Mouse (Mus musculus): ENCODE data around the gene Slc44a1.

Slc44a1 gene

DNA sequence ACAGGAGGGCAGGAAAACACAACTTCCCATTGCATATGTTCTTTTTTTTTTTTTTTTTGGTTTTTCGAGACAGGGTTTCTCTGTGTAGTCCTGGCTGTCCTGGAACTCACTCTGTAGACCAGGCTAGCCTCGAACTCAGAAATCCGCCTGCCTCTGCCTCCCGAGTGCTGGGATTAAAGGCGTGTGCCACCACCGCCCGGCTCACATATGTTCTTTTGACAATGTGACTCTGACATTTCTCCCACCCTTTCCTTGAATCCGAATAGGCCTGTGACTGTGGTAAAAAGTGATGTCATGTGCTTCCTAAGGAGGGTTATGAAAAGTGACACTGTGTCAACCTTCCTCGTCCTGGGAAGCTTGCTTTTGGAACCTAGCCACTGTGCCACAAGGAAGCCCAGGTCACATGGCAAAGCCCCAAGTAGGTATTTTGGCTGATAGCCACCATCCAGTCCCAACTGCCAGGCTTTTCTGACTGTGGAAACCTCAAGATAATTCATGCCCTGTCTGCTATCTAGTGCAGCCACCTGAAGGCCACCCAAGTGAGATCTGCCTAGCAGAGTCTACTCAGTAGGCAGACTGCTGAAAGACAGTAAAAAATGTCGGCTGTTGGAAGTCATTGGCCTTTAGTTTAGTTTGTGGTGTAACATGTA is 8.5 kb upstream of the Slc44a1 start:
- peak; percentile 63 to 74 for DNase-seq

DNA sequence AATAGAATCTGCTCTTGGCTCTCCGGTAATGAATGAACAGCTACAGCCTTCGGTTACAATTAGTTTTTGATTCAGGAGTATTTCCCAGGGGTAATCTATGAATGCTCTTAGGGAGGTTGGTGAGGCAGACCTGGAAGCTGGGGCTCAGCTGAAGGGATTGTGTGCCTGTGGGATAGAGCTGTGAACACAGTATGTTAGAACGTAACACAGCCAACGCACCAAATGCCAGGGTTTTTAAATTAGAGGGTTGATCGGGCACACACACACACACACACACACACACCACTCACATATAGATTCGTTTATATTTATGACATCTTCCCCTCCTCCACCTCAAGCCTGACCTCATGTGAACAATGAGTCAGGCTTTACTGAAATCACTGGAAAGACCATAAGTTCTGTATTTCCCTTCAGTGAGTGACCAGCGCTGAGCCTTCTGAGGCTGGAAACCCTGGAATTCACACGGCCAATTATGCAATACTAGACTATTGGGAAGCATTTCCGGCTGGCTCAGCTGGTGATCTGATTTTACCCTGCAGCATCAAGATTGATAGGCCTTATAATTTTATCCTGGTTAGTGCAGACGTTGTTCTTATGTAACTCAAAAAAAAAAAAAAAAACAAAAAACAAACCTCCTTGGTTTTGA is 3.0 kb upstream of the Slc44a1 start:
- peak; percentile 23 to 24 for DNase-seq

DNA sequence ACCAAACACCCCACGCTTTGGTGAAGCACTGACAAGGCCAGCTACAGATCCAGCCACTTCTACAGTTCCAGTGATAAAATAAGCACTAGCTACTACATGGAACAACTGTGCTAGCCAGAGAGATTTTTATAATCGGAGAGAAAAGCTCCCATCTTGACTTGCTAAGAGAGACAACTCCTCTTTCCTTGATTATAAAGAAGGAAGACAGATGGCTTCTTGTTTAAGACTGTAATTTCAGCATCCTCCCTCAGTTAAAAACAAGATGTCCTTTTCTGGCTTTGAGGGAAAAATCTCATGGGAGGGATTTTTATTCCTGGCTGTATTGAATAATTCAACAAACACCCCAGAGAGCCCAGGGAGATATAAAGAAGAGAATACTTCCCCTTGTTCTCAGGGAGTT is 1.8 kb upstream of the Slc44a1 start:
- no peak for DNase-seq

DNA sequence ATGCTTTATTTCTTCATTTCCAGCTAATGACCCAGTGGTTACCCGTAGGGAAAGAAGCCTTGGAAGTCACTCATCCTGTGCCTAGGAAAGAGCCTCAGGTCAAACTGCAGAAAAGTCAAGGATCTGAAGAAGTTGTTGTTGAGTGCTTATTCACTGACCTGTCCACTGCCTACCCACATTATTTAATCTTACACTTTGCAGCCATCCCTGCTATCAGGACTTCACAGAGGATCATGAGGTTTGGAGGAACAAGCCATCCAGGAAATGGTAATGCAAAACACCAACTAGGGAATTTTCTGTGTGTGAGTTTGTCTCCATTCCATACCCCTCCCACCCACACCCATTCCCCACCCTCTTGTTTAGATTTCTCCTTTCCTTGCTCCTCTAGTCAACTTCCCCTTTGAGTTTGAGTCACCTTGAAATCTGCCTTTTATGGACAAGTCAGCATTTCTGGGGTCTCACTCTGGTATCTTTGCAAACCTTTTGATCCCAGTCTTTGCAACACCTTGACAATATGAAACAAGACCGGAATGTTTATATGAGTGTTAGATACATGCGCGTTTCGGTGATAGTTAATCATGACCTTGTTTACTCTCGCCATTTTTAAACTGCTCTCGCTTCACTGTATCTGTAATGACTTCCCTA is 1.3 kb upstream of the Slc44a1 start:
- DNase-seq: no peak

DNA sequence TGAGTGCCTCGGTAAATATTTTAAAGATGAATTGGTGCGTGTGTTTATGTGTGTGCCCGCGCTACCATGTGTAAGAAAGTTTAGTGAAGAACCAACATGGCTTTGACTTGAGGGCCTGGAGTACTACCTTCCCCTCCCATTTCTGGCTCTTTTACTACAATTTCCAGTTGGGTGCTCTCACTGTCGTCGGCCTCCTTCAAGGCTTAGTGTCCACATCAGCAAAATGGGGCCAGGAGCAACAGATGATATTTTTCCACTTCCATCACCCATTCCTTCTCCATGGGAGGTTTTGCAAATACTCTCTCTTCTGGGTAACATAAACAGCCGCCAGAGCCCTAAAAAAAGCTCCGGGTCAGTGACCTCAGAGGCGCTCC is 590 bp upstream of the Slc44a1 start:
- DNase-seq: no peak

DNA sequence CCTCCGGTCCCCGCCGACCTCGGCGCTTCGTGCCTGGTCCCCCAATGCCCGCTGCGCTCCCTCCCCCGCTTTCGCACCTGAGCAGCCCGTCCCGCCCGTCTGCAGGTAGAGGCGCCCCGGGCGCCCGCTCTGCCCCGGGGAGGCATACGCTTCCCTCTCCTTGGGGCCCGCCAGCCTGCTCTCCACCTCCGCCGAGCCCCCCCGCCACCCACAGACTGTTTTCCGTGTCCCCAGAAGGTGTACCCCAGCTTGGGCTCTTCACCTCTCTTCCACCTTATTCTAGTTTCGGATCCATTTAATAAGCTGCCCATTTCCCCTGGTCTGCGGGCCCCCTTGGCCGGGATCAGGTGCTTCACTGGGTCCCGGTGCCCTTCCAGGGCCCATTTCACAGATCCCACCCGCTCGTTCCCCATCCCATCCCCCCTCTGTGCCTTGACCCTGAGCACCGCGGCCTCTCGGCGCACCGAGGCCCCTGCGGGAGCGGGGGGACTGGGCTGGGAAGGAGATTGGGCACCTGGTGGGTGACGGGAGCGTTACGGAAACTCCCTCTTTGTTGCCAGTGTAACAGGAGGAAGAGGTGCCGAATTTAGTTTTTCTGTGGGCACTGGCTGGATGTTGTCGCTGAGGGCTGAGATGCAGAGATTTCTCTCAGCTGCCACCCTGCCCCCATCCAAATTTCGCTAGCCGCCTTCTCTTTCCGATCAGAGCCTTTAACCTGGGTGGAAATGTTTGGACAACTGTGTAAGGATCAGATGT is 781 bp downstream of the Slc44a1 start:
- peak; percentile 40 to 56 for DNase-seq

DNA sequence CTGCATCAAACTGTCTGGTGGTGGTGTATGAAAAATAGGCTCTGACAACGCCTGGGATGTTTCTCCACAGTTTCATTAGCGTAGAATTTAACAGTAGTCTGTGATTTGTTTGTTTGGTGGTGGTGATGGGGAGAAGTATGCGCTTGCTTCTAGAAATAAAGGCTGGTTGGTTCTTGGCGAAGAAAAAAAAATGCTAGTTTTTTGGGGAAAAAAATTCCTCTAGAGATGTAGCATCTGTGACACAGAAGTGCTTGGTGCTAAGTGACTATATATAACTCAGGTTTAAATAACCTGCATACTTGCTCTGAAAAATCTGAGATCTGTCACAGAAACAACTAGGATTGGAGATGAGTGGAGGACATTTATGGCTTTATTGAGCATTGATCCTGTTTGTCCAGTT is 1.5 kb downstream of the Slc44a1 start:
- DNase-seq: no peak

DNA sequence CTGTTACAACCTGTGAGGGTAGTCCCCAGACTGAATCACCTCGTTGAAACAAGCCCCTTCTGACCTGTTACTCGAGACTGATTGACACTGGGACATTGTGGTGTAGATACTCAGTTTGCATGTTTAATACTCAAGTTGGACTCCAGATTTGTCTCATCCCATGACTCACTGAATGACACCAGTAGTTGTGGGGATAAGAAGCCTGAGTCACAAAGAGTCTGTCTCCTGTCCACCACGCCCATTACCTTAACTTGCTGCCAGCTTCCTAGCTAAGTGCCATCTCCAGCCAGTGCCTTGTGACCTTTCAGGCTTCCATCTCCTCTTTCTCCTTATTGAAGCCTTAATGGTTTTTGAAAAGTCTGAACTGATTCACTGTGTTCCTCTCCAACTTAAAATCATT is 6.0 kb downstream of the Slc44a1 start:
- no peak for DNase-seq

DNA sequence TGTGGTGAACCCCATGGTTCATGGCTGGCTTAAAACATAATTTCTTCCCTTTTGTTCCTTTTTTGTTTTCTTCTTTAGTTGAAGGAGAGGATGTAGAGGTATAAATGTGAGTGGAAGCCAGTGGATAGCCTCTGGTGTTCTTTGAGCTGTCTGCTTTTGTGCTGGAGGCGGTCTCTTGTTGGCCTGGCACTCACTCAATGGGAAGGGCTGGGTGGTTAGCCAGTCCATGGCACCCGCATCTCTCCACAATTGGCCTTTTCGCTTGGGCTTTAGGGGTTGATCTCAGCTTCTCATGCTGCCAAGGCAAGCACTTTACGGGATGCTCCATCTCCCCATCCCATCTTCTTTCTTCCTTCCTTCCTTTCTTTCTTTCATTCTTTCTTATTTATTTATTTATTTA is 7.6 kb downstream of the Slc44a1 start:
- DNase-seq: no peak

DNA sequence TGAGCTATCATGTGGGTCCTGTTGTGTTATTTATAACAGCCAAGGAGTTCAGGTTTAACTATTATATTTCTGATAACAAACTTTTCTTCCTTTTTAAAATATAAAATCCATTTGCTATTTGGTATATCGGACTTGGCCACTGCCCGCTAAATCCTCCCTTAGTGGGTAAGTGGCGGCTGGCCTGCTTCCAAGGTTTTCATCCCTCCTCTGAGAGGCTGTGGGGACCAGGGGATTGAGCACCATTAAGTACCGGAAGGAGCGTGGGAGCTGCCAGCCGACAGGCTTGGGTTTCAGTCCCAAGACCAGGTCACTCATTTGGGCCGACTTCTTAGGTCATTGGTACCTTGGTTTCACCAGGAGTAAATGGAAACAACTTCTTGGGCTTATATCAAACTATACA is 10.5 kb downstream of the Slc44a1 start:
- peak; percentile 20 to 29 for DNase-seq

DNA sequence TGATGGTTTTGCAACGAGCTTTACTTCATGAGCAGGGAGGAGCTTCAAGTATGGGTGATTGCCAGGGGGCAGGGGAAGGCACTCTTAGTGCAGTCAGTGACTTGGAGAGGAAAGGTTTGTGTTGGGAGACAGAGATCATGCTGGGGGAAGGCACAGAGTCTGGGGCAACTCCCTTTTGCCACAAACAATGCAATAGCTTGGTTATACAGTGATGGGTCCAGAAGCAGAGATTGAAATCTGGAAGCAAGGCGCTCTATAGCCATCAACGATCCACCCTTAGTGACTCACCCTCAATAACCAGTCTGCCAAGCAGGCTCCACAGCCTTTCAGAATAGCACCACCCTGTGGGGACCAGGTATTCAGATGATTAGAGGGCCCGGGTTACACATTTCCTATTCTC is 11.7 kb downstream of the Slc44a1 start:
- peak; percentile 52 to 63 for DNase-seq

DNA sequence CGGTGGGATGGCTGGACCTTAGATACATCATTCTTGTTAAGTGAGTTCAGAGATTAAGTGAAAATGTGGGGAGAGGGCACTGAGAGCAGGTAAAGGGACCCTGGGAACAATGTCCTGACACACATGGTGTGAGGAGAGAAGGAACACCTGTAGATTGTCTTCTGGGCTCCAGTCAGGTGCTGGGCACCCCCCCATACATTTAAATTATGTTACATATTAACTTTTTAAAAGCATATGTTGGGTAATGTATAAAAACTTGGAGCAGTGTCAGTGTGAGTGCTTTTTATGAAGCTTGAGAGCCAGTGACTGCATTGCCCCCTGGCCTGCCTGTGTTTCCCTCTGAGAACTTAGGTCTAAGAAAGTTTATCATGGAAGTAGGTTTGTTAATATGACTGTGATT is 12.2 kb downstream of the Slc44a1 start:
- no peak for DNase-seq

DNA sequence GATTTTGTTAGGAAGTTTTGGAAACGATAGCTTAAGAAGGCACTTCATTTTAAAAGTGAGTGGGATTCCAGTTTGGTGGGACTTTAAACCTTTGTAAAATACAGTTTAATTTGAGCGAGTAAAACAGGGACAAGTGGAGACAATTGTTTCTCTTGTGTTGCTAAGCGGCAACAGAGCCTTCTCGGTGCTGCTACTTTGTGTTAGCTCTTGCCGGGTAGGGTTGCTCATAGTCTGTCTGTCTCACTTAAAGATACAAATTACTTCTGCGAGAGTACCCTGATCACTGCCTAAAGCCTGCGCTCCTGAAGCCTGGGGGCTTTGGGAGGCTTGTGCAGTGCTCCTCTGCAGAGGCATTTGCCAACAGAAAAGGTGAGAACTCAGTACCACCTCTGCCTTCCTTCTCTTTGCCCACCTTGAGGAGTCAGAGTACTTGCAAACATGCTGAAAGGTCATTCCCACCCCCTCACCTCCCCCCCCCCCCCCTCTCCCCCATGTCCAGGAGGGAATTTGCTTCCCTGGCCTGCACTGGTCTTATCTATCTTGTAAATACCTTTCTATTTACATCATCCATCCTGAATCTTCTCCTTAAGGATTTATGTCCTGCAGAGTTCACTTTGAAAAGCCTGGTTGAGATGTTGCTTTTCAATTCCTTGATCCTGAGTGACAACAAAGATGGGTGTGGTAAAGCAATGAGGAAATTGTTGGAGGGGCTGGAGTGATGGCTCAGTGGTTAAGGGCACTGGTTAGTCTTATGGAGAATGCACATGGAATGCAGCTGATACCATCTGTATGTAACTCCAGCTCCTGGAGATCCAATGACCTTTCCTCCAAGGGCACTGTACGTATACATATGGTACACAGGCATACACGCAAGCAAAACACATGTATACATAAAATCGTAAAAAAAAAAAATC is 13.0 kb downstream of the Slc44a1 start:
- no peak for DNase-seq

DNA sequence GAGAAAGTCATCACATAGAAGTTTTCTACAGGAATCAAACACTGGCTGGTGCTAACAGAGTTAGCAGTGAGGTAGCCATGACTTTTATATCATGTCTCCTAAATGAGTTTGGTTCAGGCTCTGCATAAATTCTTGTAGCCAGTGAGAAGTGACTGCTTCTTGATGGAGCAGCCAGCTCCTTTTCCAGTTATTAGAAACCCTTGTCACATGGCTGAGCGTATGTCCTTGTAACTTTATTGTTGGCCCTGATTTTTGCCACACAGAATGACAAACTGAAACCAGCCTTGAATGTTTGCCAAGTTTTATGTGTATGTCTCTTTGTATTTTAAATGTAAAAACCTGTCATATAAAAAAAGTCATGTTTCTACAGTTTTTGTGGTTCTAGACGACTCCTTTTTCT is 15.7 kb downstream of the Slc44a1 start:
- DNase-seq: no peak

DNA sequence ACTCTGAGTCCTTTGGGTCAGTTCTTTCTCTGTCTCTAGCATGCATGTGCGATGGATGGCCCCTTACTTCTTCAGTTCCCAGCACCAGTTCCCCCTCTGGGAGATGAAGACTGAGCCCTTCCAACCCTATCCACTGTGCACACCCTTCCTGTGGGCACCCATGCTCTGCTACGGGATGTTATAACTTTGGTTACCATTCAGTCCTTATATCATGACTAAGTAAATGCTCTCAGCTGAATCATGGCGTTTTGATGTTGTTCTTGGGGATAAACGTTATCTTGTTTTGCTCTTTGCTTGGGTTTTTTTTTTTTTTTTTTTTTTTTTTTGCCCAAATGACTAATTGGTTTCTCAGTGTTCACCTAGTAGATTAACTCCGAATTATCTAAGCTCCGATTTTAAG is 16.4 kb downstream of the Slc44a1 start:
- no peak for DNase-seq

DNA sequence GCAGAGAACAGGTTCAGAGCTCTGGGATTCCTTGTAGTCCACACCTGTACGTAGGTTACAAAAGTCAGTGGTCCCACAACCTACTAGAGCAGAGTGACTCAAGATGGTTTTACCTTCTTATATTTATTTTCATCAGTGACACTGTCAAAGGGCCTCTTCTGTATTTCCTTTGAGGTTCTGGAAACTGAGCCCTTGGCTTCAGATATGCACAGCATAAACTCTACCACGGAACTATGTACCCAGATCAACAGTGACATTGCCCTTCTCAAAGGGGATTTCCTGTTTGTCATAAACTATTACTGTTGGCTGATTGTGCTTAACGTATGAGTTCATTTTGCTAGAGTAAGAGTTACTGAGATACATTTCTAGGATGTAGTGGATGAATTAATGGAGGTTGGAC is 18.3 kb downstream of the Slc44a1 start:
- DNase-seq: no peak

DNA sequence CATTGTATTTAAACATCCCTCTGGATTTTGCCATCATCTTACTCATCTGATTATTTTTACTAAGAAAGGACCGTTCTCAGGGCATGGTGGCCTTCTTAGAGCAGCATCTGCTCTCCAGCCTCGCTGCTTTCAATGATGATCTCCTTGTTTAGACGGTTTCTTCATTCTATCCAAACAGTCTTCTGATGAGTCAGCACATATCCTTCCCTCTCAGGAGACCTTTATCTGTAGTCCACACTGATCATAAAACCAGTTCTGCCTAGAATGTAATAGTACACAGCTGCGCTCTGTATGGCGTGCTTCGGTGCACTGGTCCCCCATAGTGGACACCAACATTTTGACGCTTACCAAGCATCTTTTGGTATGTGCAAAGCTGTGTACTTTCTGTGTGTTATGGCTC is 19.5 kb downstream of the Slc44a1 start:
- DNase-seq: no peak

DNA sequence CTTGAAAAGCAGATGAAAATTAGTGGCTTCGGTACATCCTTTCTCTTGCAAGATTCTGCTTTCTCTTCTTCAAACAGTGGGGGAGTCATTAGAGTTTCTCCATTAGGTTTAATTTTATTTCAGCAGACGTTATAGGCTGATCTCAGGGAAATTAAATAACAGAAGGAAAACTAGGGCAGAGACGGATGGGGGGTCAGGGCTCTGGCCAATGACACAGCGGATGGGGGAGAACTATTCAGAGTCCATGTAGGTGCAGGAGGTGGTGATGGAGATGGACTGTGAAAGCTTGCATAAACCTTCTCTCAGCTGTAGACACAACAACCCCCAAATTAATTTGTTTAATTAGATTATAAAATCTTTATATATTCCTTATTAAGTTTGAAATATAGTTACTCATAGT is 20.8 kb downstream of the Slc44a1 start:
- no peak for DNase-seq

DNA sequence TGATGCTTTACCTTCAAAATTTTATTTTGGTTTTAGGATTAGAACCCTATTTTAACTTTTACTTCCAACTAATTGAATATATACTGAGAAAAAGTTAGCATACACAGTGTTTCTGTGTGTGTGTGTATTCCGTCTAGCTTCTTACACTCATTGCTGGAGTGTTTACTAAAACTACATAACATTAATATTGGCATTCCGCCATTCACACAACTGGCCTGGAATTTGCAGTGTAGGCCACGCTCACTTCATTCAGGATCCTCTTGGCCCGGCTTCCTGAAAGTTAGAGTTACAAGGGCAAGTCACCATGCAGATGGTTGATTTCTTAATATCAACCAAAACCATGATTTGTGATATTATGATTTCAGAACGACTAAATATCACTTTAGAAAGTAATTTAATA is 21.9 kb downstream of the Slc44a1 start:
- DNase-seq: no peak

DNA sequence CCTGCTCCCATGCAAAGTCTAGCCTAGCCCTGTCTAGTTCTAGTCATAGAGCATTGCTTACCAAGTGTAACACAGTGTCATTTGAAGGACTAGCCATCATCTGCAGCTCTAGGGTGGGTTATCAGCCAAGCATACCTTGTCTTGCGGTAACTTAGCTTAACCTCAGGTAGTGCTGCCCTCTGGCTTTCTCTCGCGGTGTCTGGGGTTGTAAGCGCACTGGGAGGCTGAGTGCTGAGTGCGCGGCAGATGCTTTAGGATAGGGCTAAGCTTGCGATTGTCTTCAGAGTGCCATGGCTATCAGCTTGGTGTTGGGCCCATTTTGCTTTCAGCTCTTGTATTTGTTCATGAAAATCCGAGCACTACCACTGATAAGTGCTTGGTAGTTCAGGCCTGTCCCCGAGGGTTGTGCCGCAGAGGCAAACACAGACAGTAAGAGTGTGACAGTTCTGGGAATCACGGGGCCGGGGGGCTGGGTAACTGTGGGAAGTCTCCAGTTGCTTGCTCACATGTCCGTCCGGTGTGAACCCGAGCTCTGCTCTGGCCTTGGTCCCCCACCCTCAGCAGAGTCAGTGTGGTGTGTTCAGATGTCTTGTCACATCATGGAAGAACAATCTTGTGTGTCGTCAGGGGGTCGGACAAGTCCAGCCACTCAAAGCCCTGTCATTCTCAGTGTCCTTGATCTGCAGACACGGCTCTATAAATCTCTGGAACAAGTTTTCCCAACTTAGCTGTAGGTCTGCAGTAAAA is 22.5 kb downstream of the Slc44a1 start:
- DNase-seq: no peak

DNA sequence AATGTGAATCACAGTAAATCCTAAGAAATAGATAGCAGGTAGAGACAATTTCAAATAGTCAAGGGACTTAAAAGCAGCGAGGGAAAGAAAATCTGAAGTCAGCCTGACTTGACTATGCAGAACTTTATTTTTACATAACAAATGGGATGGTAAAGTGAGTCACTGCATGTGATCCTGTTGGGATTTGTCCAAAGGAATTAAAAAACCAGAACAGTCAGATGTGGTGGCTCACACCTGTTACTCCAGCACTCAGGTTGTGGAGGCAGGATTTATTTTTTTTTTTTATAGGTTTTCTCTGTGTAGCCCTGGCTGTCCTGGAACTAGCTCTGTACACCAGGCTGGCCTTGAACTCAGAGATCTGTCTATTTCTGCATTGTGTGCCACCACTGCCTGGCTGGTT is 25.7 kb downstream of the Slc44a1 start:
- no peak for DNase-seq

DNA sequence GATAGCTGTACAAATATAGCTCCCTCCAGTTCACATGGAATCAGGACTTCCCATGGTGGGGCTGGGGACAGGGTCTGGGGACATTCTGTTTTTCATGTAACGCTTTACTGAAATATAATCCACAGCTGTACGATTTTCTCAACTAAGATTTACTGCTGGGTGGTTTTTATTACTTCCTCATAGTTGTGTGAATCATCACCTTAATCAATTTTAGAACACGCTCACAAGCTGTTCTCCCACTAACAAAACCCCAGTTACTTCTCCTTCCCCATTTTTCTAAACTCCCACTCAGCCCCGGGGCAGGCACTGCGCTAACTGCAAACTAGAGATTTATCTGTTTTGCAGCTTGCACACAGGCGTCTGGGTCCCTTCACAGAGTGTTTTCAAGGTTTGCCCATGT is 28.8 kb downstream of the Slc44a1 start:
- peak; percentile 14 to 20 for DNase-seq

All from lung, adult 18-20 months (tissue).